Mouse (Mus musculus) induced T-regulatory cell, adult 2 months (primary cell): Measurements from ENCODE around the gene Tmem88b.
A peak's percentile ranks its signal among the peaks of the same experiment; 100 is the strongest.

ENCODE experiments used
- DNase-seq: peaks from one replicate; pipeline ENCODE4 v3.0.0-alpha.2; 2012; ENCODE audit warnings: low read depth

Gene Tmem88b

DNA sequence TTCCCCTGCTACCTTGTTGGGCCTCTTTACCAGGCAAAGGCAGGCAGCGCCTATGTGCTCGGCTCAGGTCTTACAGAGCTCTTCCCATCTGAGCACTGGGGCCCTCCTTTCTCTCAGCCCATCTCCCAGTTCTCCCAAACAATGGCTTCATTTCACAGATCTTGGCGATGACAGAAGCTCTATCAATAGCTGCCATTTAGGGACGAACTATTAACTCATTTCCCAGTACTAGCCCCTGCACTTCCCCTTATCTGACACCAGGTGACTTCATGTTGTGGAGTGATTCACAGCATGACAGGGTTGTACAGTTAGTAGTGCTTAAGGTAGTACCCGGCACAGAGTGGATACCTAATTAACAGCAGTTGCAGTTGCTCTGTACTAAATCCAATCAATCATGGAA is at the start of gene Tmem88b:
Gene Tmem88b (minus strand): TSS at position 56 of the 400 bp plus-strand sequence.
- DNase-seq = peak; percentile 26

DNA sequence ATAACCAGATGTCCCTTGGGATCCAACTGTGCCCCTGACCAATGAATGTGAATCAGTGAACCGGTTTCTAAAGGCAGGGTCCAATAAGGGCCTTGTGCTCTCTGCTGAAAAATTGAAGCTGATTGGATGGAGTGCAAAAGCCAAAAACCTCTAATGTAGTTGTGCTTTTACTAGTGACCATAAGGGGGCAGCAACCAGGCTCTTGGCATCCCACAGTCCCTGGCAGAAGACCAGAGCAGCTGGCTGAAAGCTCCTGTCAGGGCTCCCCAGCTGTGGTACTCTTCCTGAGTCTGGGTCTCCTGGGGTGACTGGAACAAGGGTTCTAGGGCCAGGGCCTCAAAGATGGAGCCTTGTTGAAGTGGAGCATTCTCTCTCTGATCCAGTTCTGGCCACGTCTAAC is 48.2 kb upstream of the Tmem88b start:
- DNase-seq = peak; percentile 85

DNA sequence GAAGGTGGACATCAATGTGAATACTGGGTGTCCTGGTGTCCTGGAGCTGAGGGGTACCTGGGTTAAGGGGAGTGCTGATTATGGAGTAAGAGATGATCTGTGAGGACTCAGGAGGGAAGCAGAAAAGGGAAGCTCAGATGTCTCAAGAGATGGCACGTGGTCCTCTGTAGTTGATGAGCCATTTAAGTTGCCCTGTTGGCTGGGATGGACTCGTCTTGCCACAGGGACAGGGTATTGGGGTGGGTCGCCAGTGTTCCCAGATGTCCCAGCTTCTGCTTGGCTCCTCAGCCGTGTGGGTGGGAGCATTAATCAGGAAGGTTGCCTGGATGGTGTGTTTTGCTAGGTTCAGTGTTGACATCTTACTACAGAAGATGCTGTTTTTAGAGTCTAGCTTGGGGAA is 47.6 kb upstream of the Tmem88b start:
- no peak for DNase-seq

DNA sequence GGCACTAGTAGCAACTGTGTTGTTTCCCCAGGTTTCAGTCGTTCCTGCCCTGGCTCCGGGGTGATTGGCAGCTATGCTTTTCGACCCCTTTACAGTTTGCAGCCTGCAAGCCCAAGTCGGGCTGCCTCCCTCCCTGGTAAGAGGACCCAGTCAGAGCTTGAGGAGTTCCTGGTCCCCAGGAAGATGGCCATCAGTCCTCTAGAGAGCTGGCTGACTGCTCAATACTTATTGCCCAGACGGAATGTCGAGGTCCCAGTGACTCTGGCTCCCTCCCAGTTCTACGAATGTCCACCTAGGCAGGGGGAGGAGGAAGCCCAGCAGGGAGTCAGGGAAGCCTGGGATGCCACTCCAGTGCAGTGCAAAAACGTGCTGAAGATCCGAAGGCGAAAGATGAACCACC is 46.6 kb upstream of the Tmem88b start:
- DNase-seq = no peak

GRCm38 (mm10) chr4:155831831-155832230 is 46.2 kb upstream of the Tmem88b start:
- DNase-seq = no peak

DNA sequence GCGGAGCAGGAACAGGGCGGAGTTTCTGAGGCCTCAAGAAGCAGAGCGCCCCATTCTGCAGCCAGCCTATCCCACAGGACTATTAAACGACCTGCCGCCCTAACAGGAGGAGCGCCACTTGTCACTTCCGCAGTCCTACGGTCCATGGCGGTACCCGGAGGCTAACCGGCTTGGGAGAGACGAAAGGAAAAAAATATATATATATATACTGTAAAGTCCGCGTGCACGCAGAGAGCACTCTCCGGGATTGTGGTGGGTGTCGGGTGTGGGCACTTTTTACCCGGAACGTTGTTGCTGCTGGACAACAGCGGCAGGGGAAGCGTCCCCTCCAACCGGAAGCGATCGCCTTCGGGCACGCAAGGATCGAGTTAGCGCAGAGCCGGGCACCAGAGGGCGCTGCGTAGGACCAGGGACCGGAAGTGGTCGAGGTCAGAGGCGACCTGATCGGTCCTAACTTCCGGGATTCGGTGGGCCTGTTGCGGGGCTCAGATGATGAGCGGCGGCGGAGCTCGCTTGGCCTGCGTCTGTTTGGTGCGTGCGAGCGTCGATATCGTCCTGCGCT is 45.6 kb upstream of the Tmem88b start, which contains the start of gene Aurkaip1:
Gene Aurkaip1 (plus strand): TSS at position 68 of the 562 bp plus-strand sequence.
- DNase-seq = peak; percentile 96

- peak; percentile 40 for DNase-seq
Measured at GRCm38 (mm10) chr4:155830596-155830995, 44.9 kb upstream of the Tmem88b start.

DNA sequence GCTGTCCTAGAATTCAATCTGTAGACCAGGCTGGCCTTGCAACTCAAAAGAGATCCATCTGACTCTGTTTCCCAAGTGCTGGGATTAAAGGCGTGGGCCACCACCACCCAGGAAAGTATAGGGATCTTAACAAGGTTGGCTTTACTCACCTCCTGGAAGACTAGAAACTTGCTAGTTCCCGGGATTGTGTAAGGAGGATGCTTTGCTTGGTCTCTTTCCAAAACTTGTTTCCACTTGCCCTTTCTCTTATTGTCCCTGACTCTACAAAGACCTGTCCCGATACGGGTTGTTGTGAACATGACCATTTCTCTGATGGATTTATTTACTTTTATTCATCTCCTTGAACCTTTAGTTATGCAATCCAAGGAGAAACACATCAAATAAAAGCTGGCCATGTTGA is 44.2 kb upstream of the Tmem88b start:
- DNase-seq = no peak

DNA sequence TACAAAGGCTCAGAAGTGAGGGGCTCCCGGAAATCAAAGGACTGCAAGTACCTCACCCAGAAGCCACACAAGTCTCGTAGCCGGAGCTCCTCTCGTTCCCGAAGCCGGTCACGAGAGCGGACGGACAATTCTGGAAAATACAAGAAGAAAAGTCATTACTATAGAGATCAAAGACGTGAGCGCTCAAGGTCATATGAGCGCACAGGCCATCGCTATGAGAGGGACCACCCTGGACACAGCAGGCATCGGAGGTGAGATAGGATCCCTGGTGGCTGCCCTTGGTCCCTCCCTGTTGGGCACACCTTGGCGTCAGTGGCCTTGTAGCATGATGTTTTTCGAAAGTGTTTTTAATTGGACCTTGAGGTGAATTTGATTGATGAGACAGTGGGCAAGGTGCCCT is 37.8 kb upstream of the Tmem88b start:
- DNase-seq = no peak

DNA sequence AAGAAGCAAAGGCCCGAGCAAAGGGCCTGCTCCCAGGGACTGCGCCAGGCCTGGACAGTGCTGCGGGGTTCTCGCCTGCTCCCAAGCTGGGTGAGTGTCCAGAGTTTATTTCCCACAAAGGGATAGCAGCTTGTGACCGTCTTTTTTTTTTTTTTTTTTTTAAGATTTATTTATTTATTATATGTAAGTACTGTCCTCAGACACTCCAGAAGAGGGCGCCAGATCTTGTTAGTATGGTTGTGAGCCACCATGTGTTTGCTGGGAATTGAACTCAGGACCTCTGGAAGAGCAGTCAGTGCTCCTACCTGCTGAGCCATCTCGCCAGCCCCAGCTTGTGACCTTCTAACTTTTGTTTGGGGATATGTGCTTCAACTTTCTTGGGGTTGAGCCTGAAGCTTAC is 35.4 kb upstream of the Tmem88b start:
- DNase-seq = peak; percentile 67

DNA sequence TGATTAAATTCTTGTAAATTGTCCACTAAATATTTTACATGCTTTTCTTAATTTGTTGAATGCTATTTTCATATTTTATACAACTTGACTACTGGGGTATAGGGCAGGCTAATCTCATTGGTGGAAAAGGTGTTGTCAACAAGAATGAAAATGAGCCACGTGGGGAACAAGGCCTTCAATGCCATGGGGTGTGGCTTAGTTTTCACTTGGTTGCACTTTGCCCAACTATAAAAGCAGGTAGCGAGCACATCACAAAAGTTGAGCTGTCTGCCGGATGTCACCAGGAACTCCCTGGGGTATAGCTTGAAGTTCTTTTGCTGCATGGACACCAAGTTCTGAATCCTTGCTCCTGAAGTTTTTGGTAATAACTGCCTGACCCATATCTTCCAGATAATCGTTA is 31.9 kb upstream of the Tmem88b start:
- no peak for DNase-seq

- peak; percentile 70 for DNase-seq
Measured at GRCm38 (mm10) chr4:155812665-155813181, 27.0 kb upstream of the Tmem88b start.

DNA sequence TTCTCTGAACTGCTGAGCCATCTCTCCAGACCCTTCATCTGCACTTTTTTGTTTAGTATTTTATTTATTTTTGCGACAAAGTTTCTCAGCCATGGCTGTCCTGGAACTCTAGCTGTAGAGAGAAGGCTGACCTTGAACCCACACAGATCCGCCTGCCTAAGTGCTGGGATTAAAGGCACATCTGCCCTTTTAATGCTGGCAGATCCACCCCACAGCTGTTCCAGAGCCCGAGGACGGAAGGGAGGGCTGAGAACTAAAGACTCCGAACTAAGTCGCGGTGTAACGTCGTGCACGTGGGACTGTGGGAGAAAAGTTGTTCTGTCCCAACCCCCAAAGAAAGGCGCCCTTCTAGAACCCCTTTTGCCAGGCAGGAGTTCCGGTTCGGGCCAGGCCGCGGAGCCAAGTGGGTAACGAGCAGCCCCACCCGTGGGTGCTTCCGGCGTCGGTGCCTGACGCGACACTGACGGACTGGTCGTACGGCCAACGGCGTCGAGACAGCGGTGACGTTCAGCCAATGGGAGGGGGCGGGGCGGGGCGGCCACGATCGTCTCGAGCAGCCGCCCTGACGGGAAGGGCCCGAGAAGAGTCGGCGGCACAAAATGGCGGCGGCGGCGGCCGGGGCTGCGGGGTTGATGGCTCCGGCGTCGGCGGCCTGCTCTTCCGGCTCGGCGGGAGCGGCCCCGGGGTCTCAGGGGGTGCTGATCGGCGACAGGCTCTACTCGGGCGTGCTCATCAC is 26.4 kb upstream of the Tmem88b start, which contains the start of gene Ccnl2:
Gene Ccnl2 (plus strand): TSS at position 561 of the 736 bp plus-strand sequence.
- peak; percentile 98 for DNase-seq

- no peak for DNase-seq
Measured at GRCm38 (mm10) chr4:155807841-155808240, 22.2 kb upstream of the Tmem88b start.

DNA sequence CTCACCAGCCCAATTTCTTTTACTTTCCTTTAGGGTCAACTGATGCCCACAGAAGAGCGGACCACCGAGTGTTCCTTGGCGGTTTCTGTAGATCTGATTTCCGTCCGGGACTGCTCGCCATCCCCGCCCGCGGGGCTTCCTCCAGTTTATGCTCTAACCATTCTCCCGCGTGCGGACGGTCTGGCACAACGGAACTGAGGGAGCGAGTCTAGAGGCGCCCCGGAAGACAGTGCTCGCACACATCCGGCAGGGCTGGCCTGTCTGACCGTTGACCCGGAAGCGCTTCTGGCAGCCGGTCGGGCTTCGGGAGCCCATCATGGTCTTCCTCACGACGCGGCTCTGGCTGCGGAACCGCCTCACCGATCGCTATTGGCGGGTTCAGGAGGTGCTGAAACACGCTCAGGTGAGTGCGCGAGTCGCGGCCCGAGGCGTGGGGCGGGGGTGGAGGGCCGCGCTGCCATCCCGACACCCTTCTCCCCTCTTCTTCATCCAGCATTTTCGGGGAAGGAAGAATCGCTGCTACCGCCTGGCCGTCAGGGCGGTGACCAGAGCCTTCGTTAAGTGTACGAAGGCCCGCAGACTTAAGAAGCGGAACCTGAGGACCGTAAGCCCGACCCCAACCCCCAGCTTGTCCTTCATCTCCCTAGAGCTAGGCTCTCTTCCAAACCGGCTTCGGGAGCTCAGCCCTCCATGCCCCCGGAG is 17.8 kb upstream of the Tmem88b start:
- DNase-seq = peak; percentile 98

GRCm38 (mm10) chr4:155802741-155803339 is 17.2 kb upstream of the Tmem88b start, which contains the start of gene Mrpl20:
Mrpl20 (plus strand) TSS chr4:155802878.
- DNase-seq = peak; percentile 70

GRCm38 (mm10) chr4:155802075-155802474 is 16.4 kb upstream of the Tmem88b start:
- DNase-seq = no peak

DNA sequence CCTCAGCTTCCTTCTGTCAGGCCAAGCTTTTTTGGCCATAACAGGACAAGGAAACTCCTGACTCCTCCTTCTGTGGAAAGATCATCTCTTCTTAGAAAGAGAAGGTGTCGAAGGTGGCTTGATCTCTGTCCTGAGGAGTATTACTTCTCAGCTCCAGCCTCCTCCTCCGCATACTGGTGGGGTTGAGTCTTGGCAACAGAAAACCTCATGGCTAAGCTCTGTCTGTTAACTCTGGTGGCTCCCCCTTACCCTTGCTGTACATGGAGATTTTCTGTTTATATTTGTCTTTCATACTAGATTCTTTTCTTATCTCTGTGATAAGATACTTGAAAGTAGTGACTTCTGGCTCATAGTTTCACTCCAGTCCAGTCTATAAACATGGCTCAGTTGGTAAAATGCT is 8.1 kb upstream of the Tmem88b start:
- no peak for DNase-seq

- no peak for DNase-seq
Measured at GRCm38 (mm10) chr4:155791240-155791933, 5.7 kb upstream of the Tmem88b start.

GRCm38 (mm10) chr4:155790650-155791161 is 5.0 kb upstream of the Tmem88b start:
- DNase-seq = no peak

- DNase-seq = no peak
Measured at GRCm38 (mm10) chr4:155790021-155790489, 4.4 kb upstream of the Tmem88b start, which contains the start of gene Ankrd65. Ankrd65 (plus strand) TSS chr4:155790439.
